Mouse (Mus musculus): Measurements from ENCODE around the gene Bsn.

Gene Bsn

GRCm38 (mm10) chr9:108054331-108055040 is 135.7 kb downstream of the Bsn start:
- no peak for DNase-seq (ENCODE audit: low read depth)

- no peak for DNase-seq (ENCODE audit: low read depth)
Observed at GRCm38 (mm10) chr9:108053665-108054225, 136.4 kb downstream of the Bsn start.

- peak; percentile 93 for DNase-seq (ENCODE audit: low read depth)
Observed at GRCm38 (mm10) chr9:108052885-108053664, 137.1 kb downstream of the Bsn start, which contains the start of gene Amigo3. Amigo3 (plus strand) TSS chr9:108053159.

GRCm38 (mm10) chr9:108052411-108052810 is 137.8 kb downstream of the Bsn start:
- no peak for DNase-seq (ENCODE audit: low read depth)

GRCm38 (mm10) chr9:108051931-108052220 is 138.3 kb downstream of the Bsn start:
- DNase-seq (ENCODE audit: low read depth): no peak

- DNase-seq (ENCODE audit: low read depth): no peak
Observed at GRCm38 (mm10) chr9:108051184-108051930, 138.8 kb downstream of the Bsn start.

GRCm38 (mm10) chr9:108049561-108050251 is 140.5 kb downstream of the Bsn start:
- DNase-seq (ENCODE audit: low read depth): no peak

- DNase-seq (ENCODE audit: low read depth): peak; percentile 95
Observed at GRCm38 (mm10) chr9:108049016-108049455, 141.1 kb downstream of the Bsn start, which contains the start of gene Gmppb. Gmppb (plus strand) TSS chr9:108049242.

GRCm38 (mm10) chr9:108048566-108048955 is 141.6 kb downstream of the Bsn start:
- DNase-seq (ENCODE audit: low read depth): no peak

- DNase-seq (ENCODE audit: low read depth): no peak
Observed at GRCm38 (mm10) chr9:108047601-108048565, 142.3 kb downstream of the Bsn start.

GRCm38 (mm10) chr9:108046582-108046981 is 143.6 kb downstream of the Bsn start:
- DNase-seq (ENCODE audit: low read depth): no peak
